Mouse (Mus musculus): ENCODE results near the gene Dcst1. TPM values are rescaled to one million over a fixed set of nuclear protein-coding genes. Genes with fewer than 3 reads are reported as not detected.
A peak's percentile ranks its signal among the peaks of the same experiment; 100 is the strongest.

Dcst1 gene
- polyA plus RNA-seq, 1 experiment from 2014 or later = 0.99 TPM

DNA sequence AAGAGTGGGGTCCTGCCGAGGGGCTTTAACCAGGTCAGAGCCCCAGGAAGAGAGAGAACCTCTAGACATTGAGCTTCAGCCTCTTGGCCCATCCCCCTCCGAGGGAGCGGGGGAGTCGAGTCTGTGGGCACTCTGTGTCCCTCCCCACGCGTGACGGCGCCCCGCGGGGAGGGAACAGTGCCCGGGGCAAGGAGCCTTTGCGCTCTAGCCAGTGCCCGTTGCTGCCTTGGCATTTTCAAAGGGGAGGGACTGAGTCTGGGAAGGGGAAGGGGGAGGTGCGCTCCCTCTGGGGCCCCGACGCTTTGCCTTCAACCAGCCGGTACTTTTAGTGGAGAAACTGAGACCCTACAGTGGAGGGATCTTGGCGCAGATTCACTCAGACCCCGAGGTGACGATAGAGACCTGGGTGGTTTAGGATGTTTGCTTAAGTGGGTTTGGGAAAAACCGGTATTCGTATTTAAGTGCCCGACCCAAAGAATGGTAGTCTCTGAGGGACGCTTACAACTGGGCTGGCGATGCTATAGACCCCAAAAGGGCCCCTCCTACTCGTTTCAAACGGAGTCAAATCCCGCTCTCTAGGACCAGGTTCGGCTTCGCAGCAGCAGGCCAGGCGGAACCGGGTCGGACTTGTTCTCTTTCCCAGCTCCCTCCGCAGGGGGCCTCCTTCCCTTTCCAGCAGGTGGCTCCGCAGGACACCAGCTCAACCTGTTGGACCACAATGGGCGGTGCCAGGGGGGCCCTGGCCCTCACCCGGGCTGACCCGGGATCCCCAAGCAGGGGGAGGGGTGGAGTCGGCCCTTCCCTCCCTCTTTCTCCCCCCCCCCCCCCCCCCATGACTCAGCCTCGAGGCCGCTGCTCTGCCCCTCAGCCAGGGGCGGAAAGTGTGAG, 29.2 kb upstream of the Dcst1 start, which contains the start of gene Zbtb7b:
Zbtb7b (minus strand) TSS at position 771 of the 888 bp plus-strand sequence.
- H3K9me3 ChIP-seq = no peaks in the 10 kb centered on the region
- under 1% methylated on average over 37 of the region's 42 CpGs for WGBS
- H3K4me1 ChIP-seq = peaks cover 67% of the 10 kb centered on the region
- peak within 1 kb of the TSS; percentile 40 for H3K27ac ChIP-seq
- peaks cover 24% of the 10 kb centered on the region for H3K27me3 ChIP-seq (replicated peaks)
- peak within 1 kb of the TSS; percentile 100 for H3K4me2 ChIP-seq
- H3K36me3 ChIP-seq (replicated peaks) = no peaks in the 10 kb centered on the region
- peak within 1 kb of the TSS; percentile 46 for H3K4me3 ChIP-seq
- peak; percentile 32 for ATAC-seq (replicated peaks)
- peak within 1 kb of the TSS; percentile 25 for H3K9ac ChIP-seq

GRCm38 (mm10) chr3:89393605-89394004, 28.6 kb upstream of the Dcst1 start:
- Histone ChIP-seq H3K27me3 (replicated peaks) (peaks cover 24% of the 10 kb centered on the region), H3K36me3 (replicated peaks) (no peaks in the 10 kb centered on the region), H3K4me1 (peaks cover 67% of the 10 kb centered on the region), H3K4me2 (peak overlapping the region; percentile 100), H3K4me3 (peak overlapping the region; percentile 46), H3K27ac (peak overlapping the region; percentile 40), H3K9me3 (no peaks in the 10 kb centered on the region), H3K9ac (peak overlapping the region; percentile 25)
- peak; percentile 92 for ATAC-seq (replicated peaks)
- WGBS = under 1% methylated on average over 15 of the region's 15 CpGs

DNA sequence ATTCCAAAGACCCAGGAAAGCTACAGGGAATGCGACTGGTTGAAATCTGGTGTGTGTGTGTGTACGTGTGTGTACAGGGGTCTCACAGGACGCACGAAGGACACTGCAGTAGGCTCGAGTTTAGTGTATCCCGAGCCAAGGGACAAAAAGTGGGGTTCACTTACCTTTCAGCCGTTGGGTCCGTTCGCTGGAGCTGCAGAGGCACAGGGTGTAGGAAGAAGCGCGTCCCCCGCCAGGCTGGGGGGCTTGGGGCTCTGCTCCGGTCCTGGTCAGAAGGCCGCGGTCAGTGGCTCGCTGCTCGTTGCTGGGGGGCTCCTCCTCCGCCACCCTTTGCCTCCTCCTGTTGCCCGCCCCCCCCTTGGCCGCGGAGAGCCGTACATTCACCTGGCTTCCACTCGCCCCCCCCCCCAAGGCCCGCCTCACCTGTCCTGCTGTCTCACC, 27.8 kb upstream of the Dcst1 start:
- H3K4me2 ChIP-seq = peak overlapping the region; percentile 100
- 0% methylated on average over 20 of the region's 24 CpGs for WGBS
- peak overlapping the region; percentile 46 for H3K4me3 ChIP-seq
- H3K4me1 ChIP-seq = peaks cover 67% of the 10 kb centered on the region
- peaks cover 24% of the 10 kb centered on the region for H3K27me3 ChIP-seq (replicated peaks)
- H3K9me3 ChIP-seq = no peaks in the 10 kb centered on the region
- H3K9ac ChIP-seq = peak overlapping the region; percentile 51; the same call in 1 of the 2 replicates
- H3K36me3 ChIP-seq (replicated peaks) = no peaks in the 10 kb centered on the region
- no peak overlapping the region for H3K27ac ChIP-seq
- no peak for ATAC-seq (replicated peaks)

- H3K9me3 ChIP-seq = no peaks in the 10 kb centered on the region
Observed at GRCm38 (mm10) chr3:89391663-89392511, 26.8 kb upstream of the Dcst1 start.

GRCm38 (mm10) chr3:89390699-89391662, 25.9 kb upstream of the Dcst1 start:
- H3K36me3 ChIP-seq (replicated peaks) = no peaks in the 10 kb centered on the region
- H3K4me1 ChIP-seq = peaks cover 57% of the 10 kb centered on the region
- no peak overlapping the region for H3K27ac ChIP-seq
- peak overlapping the region; percentile 46 for H3K4me3 ChIP-seq
- WGBS = 10% methylated on average over 19 of the region's 19 CpGs
- peak overlapping the region; percentile 100 for H3K4me2 ChIP-seq
- ATAC-seq (replicated peaks) = no peak
- H3K27me3 ChIP-seq (replicated peaks) = peaks cover 17% of the 10 kb centered on the region
- no peaks in the 10 kb centered on the region for H3K9me3 ChIP-seq
- peak overlapping the region; percentile 51 for H3K9ac ChIP-seq

More at GRCm38 (mm10) chr3:89391663-89392511, 26.8 kb upstream of the Dcst1 start:
- no peak overlapping the region for H3K27ac ChIP-seq
- peaks cover 24% of the 10 kb centered on the region for H3K27me3 ChIP-seq (replicated peaks)
- no peaks in the 10 kb centered on the region for H3K36me3 ChIP-seq (replicated peaks)
- peak overlapping the region; percentile 51 for H3K9ac ChIP-seq
- no peak for ATAC-seq (replicated peaks)
- H3K4me1 ChIP-seq = peaks cover 67% of the 10 kb centered on the region
- under 1% methylated on average over 53 of the region's 56 CpGs for WGBS
- H3K4me3 ChIP-seq = peak overlapping the region; percentile 46
- peak overlapping the region; percentile 100 for H3K4me2 ChIP-seq

DNA sequence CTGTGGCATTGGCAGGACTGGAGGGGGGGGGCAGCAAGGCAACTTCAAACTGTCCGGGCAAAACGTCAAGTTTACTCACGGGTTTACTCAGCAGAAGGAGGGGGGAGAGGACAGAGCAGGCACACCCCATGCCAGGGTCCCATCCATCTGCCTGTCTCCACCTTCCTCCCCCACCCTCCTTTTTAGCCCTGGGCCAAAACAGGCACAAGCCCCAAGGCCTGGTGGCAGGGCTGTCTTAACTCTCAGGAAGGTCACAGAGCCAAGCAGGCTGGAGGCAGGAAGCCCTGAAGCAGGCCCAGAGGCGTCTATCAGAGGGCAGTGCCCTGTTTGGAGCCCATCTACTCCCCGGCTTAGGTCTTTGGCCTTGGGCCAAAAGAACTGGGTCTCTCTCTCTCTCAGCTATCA, 25.1 kb upstream of the Dcst1 start:
- Histone ChIP-seq H3K27me3 (replicated peaks) (peaks cover 11% of the 10 kb centered on the region), H3K4me3 (no peak overlapping the region), H3K9me3 (no peaks in the 10 kb centered on the region), H3K27ac (no peak overlapping the region), H3K4me2 (no peak overlapping the region), H3K36me3 (replicated peaks) (no peaks in the 10 kb centered on the region), H3K4me1 (peaks cover 49% of the 10 kb centered on the region), H3K9ac (no peak overlapping the region)
- WGBS = 54% methylated on average over 5 of the region's 5 CpGs
- ATAC-seq (replicated peaks) = no peak

DNA sequence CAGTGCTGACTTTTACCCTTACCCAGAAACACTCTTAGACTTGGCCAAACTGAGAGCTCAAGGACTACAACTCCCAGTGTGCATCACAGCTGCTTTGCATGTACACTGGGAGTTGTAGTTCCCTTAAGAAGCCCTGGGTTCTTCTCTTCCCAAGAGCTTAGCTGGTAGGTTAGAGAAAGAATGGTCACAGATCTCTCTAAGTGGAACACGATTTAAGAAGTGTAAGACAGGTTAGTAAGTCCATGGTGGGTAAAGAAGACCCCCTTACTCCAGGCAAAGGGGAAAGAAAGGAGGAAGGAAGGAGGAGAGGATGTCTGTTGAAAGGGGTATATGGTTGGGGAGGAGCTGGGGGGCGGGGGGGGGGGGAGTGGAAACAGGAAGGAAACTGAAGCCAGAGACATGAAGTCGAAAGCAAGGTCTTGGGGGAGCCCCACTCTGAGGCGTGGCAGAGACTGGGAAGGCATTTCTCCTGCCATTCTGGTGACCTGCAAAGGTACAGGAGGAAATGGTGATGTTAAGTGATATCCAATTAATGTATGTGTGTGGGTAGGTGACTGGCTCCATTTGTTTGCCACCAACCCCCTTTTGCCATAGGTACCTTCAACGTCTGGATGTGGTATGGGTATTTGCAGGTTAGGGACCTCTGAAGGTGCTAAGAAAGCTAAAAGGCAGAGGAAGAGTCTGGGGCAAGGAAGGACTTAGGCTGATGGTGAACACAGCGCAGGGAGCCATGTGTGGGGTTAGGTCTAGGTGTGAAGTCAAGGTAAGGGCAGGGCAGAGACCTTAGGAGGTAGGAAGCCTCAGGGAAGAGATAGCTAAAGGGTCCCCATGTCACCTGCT, 24.1 kb upstream of the Dcst1 start:
- no peak overlapping the region for H3K4me2 ChIP-seq
- 71% methylated on average over 5 of the region's 6 CpGs for WGBS
- no peak overlapping the region for H3K27ac ChIP-seq
- H3K36me3 ChIP-seq (replicated peaks) = no peaks in the 10 kb centered on the region
- peaks cover 8% of the 10 kb centered on the region for H3K27me3 ChIP-seq (replicated peaks)
- H3K9me3 ChIP-seq = no peaks in the 10 kb centered on the region
- ATAC-seq (replicated peaks) = peak; percentile 21; the same call in 1 of the 2 replicates
- H3K9ac ChIP-seq = no peak overlapping the region
- no peak overlapping the region for H3K4me3 ChIP-seq
- peaks cover 44% of the 10 kb centered on the region for H3K4me1 ChIP-seq

GRCm38 (mm10) chr3:89388134-89388881, 23.3 kb upstream of the Dcst1 start:
- peaks cover 36% of the 10 kb centered on the region for H3K4me1 ChIP-seq
- no peak overlapping the region for H3K27ac ChIP-seq
- no peak overlapping the region for H3K9ac ChIP-seq
- H3K4me3 ChIP-seq = no peak overlapping the region
- peaks cover 8% of the 10 kb centered on the region for H3K27me3 ChIP-seq (replicated peaks)
- H3K9me3 ChIP-seq = no peaks in the 10 kb centered on the region
- WGBS = 70% methylated on average over 11 of the region's 11 CpGs
- H3K4me2 ChIP-seq = no peak overlapping the region
- peak; percentile 6; the same call in 1 of the 2 replicates for ATAC-seq (replicated peaks)
- H3K36me3 ChIP-seq (replicated peaks) = no peaks in the 10 kb centered on the region

GRCm38 (mm10) chr3:89387632-89388031, 22.6 kb upstream of the Dcst1 start:
- no peaks in the 10 kb centered on the region for H3K9me3 ChIP-seq
- peaks cover 4% of the 10 kb centered on the region for H3K27me3 ChIP-seq (replicated peaks)
- H3K36me3 ChIP-seq (replicated peaks) = no peaks in the 10 kb centered on the region
- H3K4me3 ChIP-seq = no peak overlapping the region
- H3K4me1 ChIP-seq = peaks cover 30% of the 10 kb centered on the region
- no peak overlapping the region for H3K27ac ChIP-seq
- ATAC-seq (replicated peaks) = no peak
- H3K4me2 ChIP-seq = no peak overlapping the region
- no peak overlapping the region for H3K9ac ChIP-seq
- 76% methylated on average over 11 of the region's 11 CpGs for WGBS
